Mouse (Mus musculus): ENCODE results near the gene Gm15097. TPM values are rescaled to one million over a fixed set of nuclear protein-coding genes. Genes with fewer than 3 reads are reported as not detected.
"Not testable (repeated sequence)": the region's sequence is repeated elsewhere in the genome, so short reads cannot be mapped to it uniquely, and the experiment has no call there.

Gm15097 gene
- polyA plus RNA-seq (2015; fragmentation: Nextera tagmentation; extraction: Ambion mirVana) = not detected in 2 replicates

DNA sequence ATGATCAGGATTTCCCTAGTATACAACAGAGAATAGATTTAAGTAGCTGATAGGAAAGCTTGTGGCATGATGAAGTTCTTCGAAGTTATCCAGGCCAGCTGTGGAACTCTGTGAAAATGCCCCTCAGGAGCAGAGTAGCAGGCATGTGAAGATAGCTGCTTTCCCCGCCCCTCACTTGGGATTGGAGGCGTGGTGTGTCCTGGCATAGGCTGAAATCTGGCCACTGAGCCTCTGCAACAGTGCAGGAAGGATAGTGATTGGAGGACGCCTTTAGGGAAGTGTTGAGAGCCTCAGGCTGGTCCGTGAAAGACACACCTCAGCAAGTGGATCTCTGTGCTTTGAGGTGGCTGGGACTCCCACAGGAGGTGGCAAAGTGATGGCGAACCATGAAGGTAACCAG is at the start of gene Gm15097:
Gene Gm15097 (plus strand): TSS at position 301 of the 400 bp plus-strand sequence.
- not testable (repeated sequence) for H3K9me3 ChIP-seq (replicated peaks; ENCODE audit: control insufficient read depth, low read length); H3K36me3 ChIP-seq (ENCODE audit: control insufficient read depth, insufficient read depth); H3K4me1 ChIP-seq (ENCODE audit: control insufficient read depth, insufficient read depth, low read length); H3K27me3 ChIP-seq (ENCODE audit: control insufficient read depth, insufficient read depth, low read length); H3K9ac ChIP-seq (ENCODE audit: low read length); H3K4me2 ChIP-seq (ENCODE audit: low read depth, low read length); ATAC-seq (replicated peaks; ENCODE audit: extremely low read depth, insufficient read depth, low FRiP score); H3K27ac ChIP-seq (ENCODE audit: low read length); H3K4me3 ChIP-seq (ENCODE audit: low read length)
- WGBS = no CpG with 5 or more reads among the region's 6 CpGs

DNA sequence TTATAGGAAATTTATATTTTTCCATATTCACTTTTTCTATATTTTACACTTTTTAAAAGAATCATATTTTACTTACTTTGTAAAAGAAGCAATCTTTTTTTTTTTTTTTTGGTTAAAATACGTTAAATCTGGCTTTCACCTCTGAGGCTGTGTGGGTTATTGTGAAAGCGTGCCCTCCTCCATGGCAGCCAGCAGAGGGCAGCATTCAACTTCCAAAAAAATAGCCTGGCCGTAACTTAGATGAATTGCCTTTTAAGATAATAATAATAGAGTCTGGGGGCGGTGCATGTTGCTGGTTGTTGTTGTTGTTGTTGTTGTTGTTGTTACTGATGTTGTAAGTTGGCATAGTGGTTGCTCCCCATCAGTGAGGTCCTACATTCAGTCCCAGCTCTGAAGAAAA is 21.4 kb upstream of the Gm15097 start:
- WGBS = 38% methylated on average over 4 of the region's 4 CpGs
- not testable (repeated sequence) for H3K9me3 ChIP-seq (replicated peaks; ENCODE audit: control insufficient read depth, low read length); H3K36me3 ChIP-seq (ENCODE audit: control insufficient read depth, insufficient read depth); H3K9ac ChIP-seq (ENCODE audit: low read length); H3K4me2 ChIP-seq (ENCODE audit: low read depth, low read length); ATAC-seq (replicated peaks; ENCODE audit: extremely low read depth, insufficient read depth, low FRiP score); H3K4me3 ChIP-seq (ENCODE audit: low read length); H3K4me1 ChIP-seq (ENCODE audit: control insufficient read depth, insufficient read depth, low read length); H3K27me3 ChIP-seq (ENCODE audit: control insufficient read depth, insufficient read depth, low read length); H3K27ac ChIP-seq (ENCODE audit: low read length)

GRCm38 (mm10) chrX:149811178-149811577 is 26.9 kb downstream of the Gm15097 start:
- H3K9me3 ChIP-seq (replicated peaks; ENCODE audit: control insufficient read depth, low read length); ATAC-seq (replicated peaks; ENCODE audit: extremely low read depth, insufficient read depth, low FRiP score); H3K27me3 ChIP-seq (ENCODE audit: control insufficient read depth, insufficient read depth, low read length); H3K9ac ChIP-seq (ENCODE audit: low read length); H3K36me3 ChIP-seq (ENCODE audit: control insufficient read depth, insufficient read depth); H3K4me1 ChIP-seq (ENCODE audit: control insufficient read depth, insufficient read depth, low read length); H3K27ac ChIP-seq (ENCODE audit: low read length); H3K4me3 ChIP-seq (ENCODE audit: low read length); H3K4me2 ChIP-seq (ENCODE audit: low read depth, low read length): not testable (repeated sequence)
- 78% methylated on average over 6 of the region's 6 CpGs for WGBS

Other genes with a start within 250 kb of the Gm15097 start
- not detected in 2 replicates for gene Gm10439, start 189.9 kb upstream of the Gm15097 start, polyA plus RNA-seq (2015; fragmentation: Nextera tagmentation; extraction: Ambion mirVana)
- not detected in 2 replicates for gene Gm15091, start 157.2 kb downstream of the Gm15097 start, polyA plus RNA-seq (2015; fragmentation: Nextera tagmentation; extraction: Ambion mirVana)

All from heart, embryonic 16.5 days (tissue).